In the genomic region with DNA sequence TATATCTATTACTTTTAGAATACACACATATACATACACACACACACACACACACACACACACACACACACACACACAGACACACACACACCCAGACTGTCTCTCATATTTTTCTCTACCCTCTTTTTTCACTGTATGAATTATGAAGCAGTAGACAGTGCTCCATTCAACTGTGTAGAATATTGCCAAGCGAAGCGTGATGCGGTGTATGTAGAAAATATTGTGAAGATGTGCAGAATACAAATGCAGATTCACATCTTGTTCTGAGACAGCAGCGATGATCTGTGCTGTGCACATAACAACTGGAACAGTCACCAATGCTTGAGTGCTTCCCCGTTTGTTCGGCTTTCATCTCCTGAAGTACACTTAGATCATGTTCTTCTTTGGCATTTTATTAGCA, we compare ENCODE assay signal across 25 mouse cellular contexts.
"Had no signal": no experiment of that assay in that cellular context is flagged by ENCODE, and none has a peak within 500 bp of the region (broad histone marks: within the 10 kb centered on the region; RNA-seq: fewer than 3 reads in every experiment).

No protein-coding gene starts in this region.

- H3K4me3 ChIP-seq: heart, adult 2 months; heart, embryonic 13.5 days; heart, embryonic 15.5 days; hindbrain, embryonic 13.5 days; hindbrain, embryonic 15.5 days; kidney, embryonic 15.5 days; limb, embryonic 13.5 days; limb, embryonic 15.5 days had no signal

- H3K9ac ChIP-seq: heart, embryonic 13.5 days; heart, embryonic 15.5 days; hindbrain, embryonic 13.5 days; hindbrain, embryonic 15.5 days; kidney, embryonic 15.5 days; limb, embryonic 13.5 days; limb, embryonic 15.5 days had no signal

- H3K4me1 ChIP-seq: heart, embryonic 13.5 days; heart, embryonic 15.5 days; hindbrain, embryonic 13.5 days; hindbrain, embryonic 15.5 days; kidney, embryonic 15.5 days; limb, embryonic 13.5 days; limb, embryonic 15.5 days had no signal

- H3K4me2 ChIP-seq: heart, embryonic 11.5 days; heart, embryonic 13.5 days; heart, embryonic 15.5 days; hindbrain, embryonic 13.5 days; hindbrain, embryonic 15.5 days; kidney, embryonic 15.5 days; limb, embryonic 13.5 days; limb, embryonic 15.5 days had no signal

- ATAC-seq: hindbrain, postnatal 0 days; intestine, embryonic 16.5 days had no signal

- H3K36me3 ChIP-seq: heart, embryonic 13.5 days; heart, embryonic 15.5 days; hindbrain, embryonic 13.5 days; hindbrain, embryonic 15.5 days; kidney, embryonic 15.5 days; limb, embryonic 13.5 days; limb, embryonic 15.5 days had no signal

- H3K9me3 ChIP-seq: heart, embryonic 13.5 days; heart, embryonic 15.5 days; hindbrain, embryonic 13.5 days; hindbrain, embryonic 15.5 days; kidney, embryonic 15.5 days; limb, embryonic 13.5 days; limb, embryonic 15.5 days had no signal

- H3K27me3 ChIP-seq: heart, embryonic 13.5 days; heart, embryonic 15.5 days; hindbrain, embryonic 13.5 days; hindbrain, embryonic 15.5 days; kidney, embryonic 15.5 days; limb, embryonic 13.5 days; limb, embryonic 15.5 days had no signal

- DNase-seq: gastrocnemius, postnatal 14 days; gastrocnemius, postnatal 36 days; heart, adult 11 months; heart, adult 2 months; heart, postnatal 14 days; heart, postnatal 36 days; kidney, adult 11 months; kidney, adult 2 months; kidney, adult 9 months; kidney, postnatal 14 days; kidney, postnatal 36 days; layer of hippocampus, adult 9-11 months; layer of hippocampus, postnatal 36 days; left cerebral cortex, postnatal 4 days had no signal

- H3K27ac ChIP-seq: heart, adult 2 months; heart, embryonic 13.5 days; heart, embryonic 15.5 days; hindbrain, embryonic 13.5 days; hindbrain, embryonic 15.5 days; hindbrain, postnatal 0 days; kidney, embryonic 15.5 days; kidney, postnatal 0 days; limb, embryonic 13.5 days; limb, embryonic 15.5 days had no signal
